Mouse (Mus musculus) heart, embryonic 14.5 days (tissue): Measurements from ENCODE around the gene Nlrp4c. TPM values are rescaled to one million over a fixed set of nuclear protein-coding genes. Genes with fewer than 3 reads are reported as not detected.
A peak's percentile ranks its signal among the peaks of the same experiment; 100 is the strongest.

Experiments
- ATAC-seq: fragments of 200-750 bp; cut with Nextera tagmentation; 2 replicates; pipeline ENCODE4 v1.8.0; 2017; ENCODE audit warnings: low read depth, moderate TSS enrichment; ENCODE audit not compliant: insufficient number of reproducible peaks, insufficient read depth, low FRiP score
- H3K27ac ChIP-seq, 2 experiments: fragments of 200-500 bp in 1 of 2; fragments of 300-500 bp in 1 of 2; sonication (generic) in 1 of 2; replicated peaks in 1 of 2; 2 replicates each; pipeline ENCODE4 v1.5.1; 2012 to 2014; ENCODE audit warnings: low read depth in 2 of 2, low read length in 2 of 2, control low read depth in 1 of 2, mild to moderate bottlenecking in 1 of 2, mixed read lengths in 1 of 2; ENCODE audit not compliant: control insufficient read depth in 1 of 2, insufficient read depth in 1 of 2
- H3K27me3 ChIP-seq: fragments of 300-500 bp; sonication (generic); 2 replicates; pipeline ENCODE4 v1.6.1; 2014; ENCODE audit warnings: mild to moderate bottlenecking, low read length, control low read depth; ENCODE audit not compliant: control insufficient read depth, insufficient read depth
- H3K36me3 ChIP-seq: fragments of 300-500 bp; sonication (generic); 2 replicates; pipeline ENCODE4 v1.6.1; 2014; ENCODE audit warnings: mild to moderate bottlenecking, control low read depth, low read length, mixed read lengths; ENCODE audit not compliant: control insufficient read depth, insufficient read depth
- H3K4me1 ChIP-seq, 2 experiments: fragments of 200-500 bp in 1 of 2; fragments of 300-500 bp in 1 of 2; sonication (generic) in 1 of 2; 2 replicates each; pipeline ENCODE4 v1.6.1; 2012 to 2014; ENCODE audit warnings: low read length in 2 of 2, control low read depth in 1 of 2, mixed read lengths in 1 of 2; ENCODE audit not compliant: control insufficient read depth in 2 of 2, insufficient read depth in 2 of 2
- H3K4me2 ChIP-seq: fragments of 300-500 bp; sonication (generic); 2 replicates; pipeline ENCODE4 v1.6.1; 2014; ENCODE audit warnings: mild to moderate bottlenecking, low read length
- H3K4me3 ChIP-seq, 2 experiments: fragments of 200-500 bp in 1 of 2; fragments of 300-500 bp in 1 of 2; sonication (generic) in 1 of 2; 2 replicates each; pipeline ENCODE4 v1.5.1; 2012 to 2014; ENCODE audit warnings: low read length in 2 of 2, mild to moderate bottlenecking in 2 of 2, control low read depth in 1 of 2, low read depth in 1 of 2, moderate library complexity in 1 of 2; ENCODE audit not compliant: control insufficient read depth in 1 of 2, insufficient read depth in 1 of 2
- H3K9ac ChIP-seq: fragments of 300-500 bp; sonication (generic); 2 replicates; pipeline ENCODE4 v1.6.1; 2014; ENCODE audit warnings: mild to moderate bottlenecking, low read length
- H3K9me3 ChIP-seq: fragments of 300-500 bp; sonication (generic); 2 replicates; pipeline ENCODE4 v1.6.1; 2016; ENCODE audit warnings: low read length, control low read depth; ENCODE audit not compliant: control insufficient read depth
- WGBS: fragments of 180-500 bp; shearing (Covaris S2); extraction: QIAGEN DNeasy Blood & Tissue Kit; methylation state at CpG from one replicate; pipeline ENCODE4 v1.1.7; 2014; 5-methylcytosine and 5-hydroxymethylcytosine counted together
- polyA plus RNA-seq: library from polyadenylated mRNA; unstranded; fragments of >200 nt; fragmentation: Nextera tagmentation; extraction: Ambion mirVana; gene quantifications from 2 replicates; pipeline ENCODE4 v1.2.1, GENCODE M21; 2014

Gene Nlrp4c
- polyA plus RNA-seq, 1 experiment from 2014 or later: not detected

DNA sequence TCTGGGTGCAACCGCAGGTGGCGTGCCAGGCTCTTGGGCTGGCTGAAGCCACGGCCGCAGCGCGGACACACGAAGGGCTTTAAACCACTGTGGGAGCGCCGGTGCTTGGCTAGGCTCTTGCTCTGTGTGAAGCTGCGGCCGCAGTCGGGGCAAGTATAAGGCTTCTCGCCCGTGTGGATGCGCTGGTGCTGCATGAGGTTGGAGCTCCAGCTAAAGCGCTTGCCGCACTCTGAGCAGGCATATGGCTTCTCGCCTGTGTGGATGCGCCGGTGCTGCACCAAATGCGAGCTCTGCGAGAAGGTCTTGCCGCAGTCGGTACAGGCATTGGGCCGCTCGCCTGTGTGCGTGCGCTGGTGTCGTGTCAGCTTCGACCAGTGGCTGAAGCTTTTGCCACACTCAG lies 87.7 kb downstream of the Nlrp4c start:
- no peak overlapping the region for H3K4me3 ChIP-seq
- H3K27me3 ChIP-seq: no peaks in the 10 kb centered on the region
- H3K9me3 ChIP-seq: peaks cover 19% of the 10 kb centered on the region; the same call in 1 of the 2 replicates
- no peaks in the 10 kb centered on the region for H3K4me1 ChIP-seq
- H3K27ac ChIP-seq: no peak overlapping the region
- H3K4me2 ChIP-seq: no peak overlapping the region
- peaks cover 56% of the 10 kb centered on the region for H3K36me3 ChIP-seq
- H3K9ac ChIP-seq: no peak overlapping the region
- no peak for ATAC-seq
- WGBS: 78% methylated on average over 30 of the region's 30 CpGs

DNA sequence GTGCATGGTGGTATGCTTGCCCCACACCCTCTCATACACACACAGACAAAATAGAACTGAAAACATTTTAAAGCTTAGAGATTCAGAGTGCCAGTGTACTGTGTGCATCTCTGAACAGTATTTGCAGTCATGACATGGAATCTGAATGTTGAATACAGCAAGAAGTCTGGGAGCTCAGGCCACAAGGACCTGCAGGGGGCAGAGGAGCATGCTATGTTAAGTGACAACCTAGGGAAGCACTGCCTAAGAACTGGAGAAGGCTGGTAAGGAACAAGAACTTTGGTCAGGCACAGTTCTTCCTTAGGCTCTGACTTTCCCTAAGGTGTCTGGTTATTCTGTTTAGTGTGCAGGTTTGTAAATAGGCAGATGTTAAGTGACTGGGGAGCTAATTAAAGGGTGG lies 91.5 kb downstream of the Nlrp4c start:
- Histone ChIP-seq H3K27me3 (no peaks in the 10 kb centered on the region), H3K9me3 (peaks cover 17% of the 10 kb centered on the region; the same call in 1 of the 2 replicates)

DNA sequence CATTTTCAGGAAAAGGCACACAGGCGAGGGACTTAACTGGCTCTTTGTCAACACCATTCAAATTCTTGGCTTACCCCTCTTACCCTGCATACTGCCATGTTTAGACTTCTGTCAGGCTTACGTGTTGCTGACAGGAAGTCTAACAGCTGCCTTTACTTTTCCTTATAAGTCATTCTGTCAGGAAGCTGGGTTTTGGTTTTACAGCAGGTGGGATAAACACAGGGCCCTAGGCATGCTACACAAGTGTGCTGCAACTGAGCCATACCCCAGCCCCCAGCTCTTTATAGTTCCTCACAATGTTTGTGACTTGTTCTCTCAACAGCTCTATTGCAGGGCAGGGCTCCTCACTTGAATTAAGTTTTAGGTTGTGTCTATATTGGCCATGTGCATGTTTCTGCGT lies 94.3 kb downstream of the Nlrp4c start:
- Histone ChIP-seq H3K4me3 (no peak overlapping the region), H3K4me2 (no peak overlapping the region), H3K27me3 (no peaks in the 10 kb centered on the region), H3K27ac (no peak overlapping the region), H3K9me3 (no peaks in the 10 kb centered on the region), H3K9ac (no peak overlapping the region), H3K4me1 (peaks cover 9 to 21% of the 10 kb centered on the region in 2 experiments), H3K36me3 (peaks cover 49% of the 10 kb centered on the region)
- ATAC-seq: no peak
- WGBS: 54% methylated on average over 3 of the region's 3 CpGs

More for the DNA sequence above, 91.5 kb downstream of the Nlrp4c start:
- Histone ChIP-seq H3K27ac (no peak overlapping the region), H3K4me2 (no peak overlapping the region), H3K9ac (no peak overlapping the region), H3K4me1 (peaks cover 0 to 9% of the 10 kb centered on the region in 2 experiments; a peak in 1 of 4 replicates), H3K4me3 (no peak overlapping the region), H3K36me3 (peaks cover 69% of the 10 kb centered on the region)
- ATAC-seq: no peak

DNA sequence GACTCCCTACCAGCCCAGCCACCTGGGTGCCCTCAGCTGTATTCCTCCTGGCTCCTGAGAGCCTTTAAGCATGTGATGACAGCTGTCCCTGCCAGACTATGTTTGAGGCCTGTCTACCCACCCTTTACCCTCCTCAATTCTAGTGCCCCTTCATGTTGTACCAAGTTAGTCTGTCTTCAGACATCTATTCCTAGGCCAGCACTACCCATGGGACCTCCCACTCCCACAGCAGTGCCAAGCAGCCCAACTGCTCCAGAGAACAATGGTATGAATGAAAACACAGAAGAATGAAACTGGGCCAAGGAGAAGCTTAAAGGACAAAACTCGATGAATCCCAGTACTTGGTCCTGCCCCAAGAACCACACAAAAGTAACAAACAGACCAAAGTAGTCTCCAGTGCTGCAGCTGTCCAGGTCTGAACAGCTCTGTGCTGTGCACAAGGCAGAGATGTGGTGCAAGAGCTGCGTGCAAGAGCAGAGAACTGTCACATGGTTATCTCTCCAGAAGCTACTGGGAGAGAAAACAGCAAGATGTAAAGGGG lies 99.1 kb downstream of the Nlrp4c start:
- H3K4me2 ChIP-seq: peak overlapping the region; percentile 9
- H3K4me3 ChIP-seq: no peak overlapping the region
- peak overlapping the region; percentile 9 to 79 for H3K27ac ChIP-seq
- ATAC-seq: peak; percentile 68; the same call in 1 of the 2 replicates
- peak overlapping the region; percentile 41; the same call in 1 of the 2 replicates for H3K9ac ChIP-seq
- no peaks in the 10 kb centered on the region for H3K27me3 ChIP-seq
- H3K4me1 ChIP-seq: peaks cover 45 to 68% of the 10 kb centered on the region in 2 experiments
- WGBS: 23% methylated on average over 2 of the region's 2 CpGs
- H3K36me3 ChIP-seq: peaks cover 28% of the 10 kb centered on the region
- no peaks in the 10 kb centered on the region for H3K9me3 ChIP-seq

- no peaks in the 10 kb centered on the region for H3K9me3 ChIP-seq
- 64% methylated on average over 8 of the region's 8 CpGs for WGBS
- H3K27me3 ChIP-seq: no peaks in the 10 kb centered on the region
- H3K9ac ChIP-seq: no peak overlapping the region
- H3K36me3 ChIP-seq: peaks cover 16% of the 10 kb centered on the region
- no peak overlapping the region; the same call in 1 of the 2 replicates for H3K4me2 ChIP-seq
- peaks cover 45 to 70% of the 10 kb centered on the region in 2 experiments for H3K4me1 ChIP-seq
- H3K4me3 ChIP-seq: no peak overlapping the region
- no peak for ATAC-seq
- peak overlapping the region; percentile 19 to 79 for H3K27ac ChIP-seq
These were observed 100.6 kb downstream of the Nlrp4c start for GRCm38 (mm10) chr7:6145423-6146188.

DNA sequence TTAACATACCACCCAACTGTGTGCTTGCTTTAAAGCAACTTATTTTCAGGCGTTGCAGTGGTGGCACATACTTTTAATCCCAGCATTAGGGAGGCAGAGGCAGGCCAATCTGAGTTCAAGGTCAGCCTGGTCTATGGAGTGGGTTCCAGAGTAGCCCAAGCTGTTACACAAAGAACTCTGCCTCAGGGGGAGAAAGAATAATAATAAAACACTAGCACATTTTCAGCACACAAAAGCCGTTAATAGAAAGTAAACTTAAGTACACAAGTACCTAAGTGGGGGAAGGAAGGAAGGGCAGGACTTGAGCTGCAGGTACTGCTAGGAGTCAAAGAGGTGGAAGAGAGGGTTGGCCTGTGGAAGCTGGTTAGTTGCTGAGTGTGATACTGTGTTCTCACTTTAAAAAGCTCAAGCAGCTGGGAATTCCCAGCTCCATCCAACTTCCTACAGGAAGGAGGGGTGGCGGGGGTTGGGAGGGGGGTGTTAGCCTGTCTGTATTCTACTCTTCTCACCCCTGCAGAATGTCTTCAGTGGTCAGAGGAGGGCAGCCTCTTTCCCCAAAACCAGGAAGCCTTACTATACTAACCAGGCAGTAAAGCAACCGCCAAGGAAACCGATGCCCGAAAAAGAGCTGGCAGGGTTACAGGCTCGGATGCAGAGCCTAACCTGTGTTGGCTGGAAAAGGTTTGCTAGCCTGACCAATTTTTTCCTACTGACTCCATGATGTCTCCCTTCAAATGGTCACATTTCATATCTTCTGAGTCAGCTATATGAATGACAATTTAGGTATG lies 101.4 kb downstream of the Nlrp4c start:
- Histone ChIP-seq H3K4me3 (no peak overlapping the region), H3K4me1 (peaks cover 50 to 71% of the 10 kb centered on the region in 2 experiments), H3K9me3 (no peaks in the 10 kb centered on the region), H3K27me3 (no peaks in the 10 kb centered on the region), H3K27ac (peak overlapping the region; percentile 30 to 79), H3K36me3 (peaks cover 9% of the 10 kb centered on the region), H3K4me2 (peak overlapping the region; percentile 14), H3K9ac (0 out of 2 replicates have a peak overlapping the region, but pooled peaks have one; percentile 13)
- WGBS: 50% methylated on average over 7 of the region's 7 CpGs
- ATAC-seq: no peak

DNA sequence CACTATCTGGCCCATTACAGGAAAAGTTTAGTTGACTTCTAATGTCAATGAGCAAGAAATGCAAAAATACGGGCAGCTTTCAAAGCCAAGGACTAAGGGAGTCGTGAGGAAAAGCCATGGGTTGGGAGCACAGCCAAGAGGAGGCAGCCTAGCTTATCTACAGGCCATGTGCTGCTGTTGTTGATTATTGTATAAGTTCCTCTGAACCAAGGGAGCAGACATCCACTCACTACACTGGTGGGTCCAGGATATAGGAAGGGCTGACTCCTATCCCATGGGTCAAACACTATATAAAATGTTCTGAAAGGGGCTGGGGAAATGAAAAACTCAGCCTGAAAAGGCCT lies 102.0 kb downstream of the Nlrp4c start:
- Histone ChIP-seq H3K27ac (peak overlapping the region; percentile 30 to 79; a peak in 3 of 4 replicates), H3K36me3 (peaks cover 3% of the 10 kb centered on the region), H3K4me3 (no peak overlapping the region), H3K9ac (no peak overlapping the region), H3K4me1 (peaks cover 51 to 76% of the 10 kb centered on the region in 2 experiments), H3K4me2 (peak overlapping the region; percentile 14), H3K9me3 (no peaks in the 10 kb centered on the region), H3K27me3 (no peaks in the 10 kb centered on the region)
- WGBS: 7% methylated on average over 2 of the region's 2 CpGs
- peak; percentile 36; the same call in 1 of the 2 replicates for ATAC-seq
